Mouse (Mus musculus) liver (tissue): ENCODE measurements at regions not wholly inside any gene's neighbourhood (a gene's known extent, or its start where the extent isn't known, plus 50 kb on each side); places are given as distances from the start of the nearest gene placed in this dataset.

ENCODE experiments used
- DNase-seq: peaks from one replicate; pipeline ENCODE4 v3.0.0-alpha.2; 2020; ENCODE audit warnings: mixed read lengths

- DNase-seq: no peak
Observed at GRCm38 (mm10) chr9:46819808-46820207, 178.7 kb upstream of the Gm4791 start.

- DNase-seq: no peak
Observed at GRCm38 (mm10) chr9:46819376-46819775, 179.2 kb upstream of the Gm4791 start.

GRCm38 (mm10) chr9:46816126-46816525 lies 182.4 kb upstream of the Gm4791 start:
- no peak for DNase-seq

- DNase-seq: peak; percentile 52
Observed at GRCm38 (mm10) chr9:46814478-46815241, 183.9 kb upstream of the Gm4791 start.

- DNase-seq: no peak
Observed at GRCm38 (mm10) chr9:46810266-46810665, 188.3 kb upstream of the Gm4791 start.

- DNase-seq: no peak
Observed at GRCm38 (mm10) chr9:46795446-46795845, 203.1 kb upstream of the Gm4791 start.

- no peak for DNase-seq
Observed at GRCm38 (mm10) chr9:46789036-46789435, 209.5 kb upstream of the Gm4791 start.

GRCm38 (mm10) chr9:46788456-46788855 lies 210.1 kb upstream of the Gm4791 start:
- no peak for DNase-seq

GRCm38 (mm10) chr9:46784355-46784975 lies 214.1 kb upstream of the Gm4791 start:
- DNase-seq: no peak

GRCm38 (mm10) chr9:46783597-46784354 lies 214.8 kb upstream of the Gm4791 start:
- DNase-seq: no peak

GRCm38 (mm10) chr9:46781681-46782080 lies 216.9 kb upstream of the Gm4791 start:
- no peak for DNase-seq

GRCm38 (mm10) chr9:46778769-46779168 lies 219.8 kb upstream of the Gm4791 start:
- no peak for DNase-seq

GRCm38 (mm10) chr9:46774821-46775220 lies 223.7 kb upstream of the Gm4791 start:
- no peak for DNase-seq

- no peak for DNase-seq
Observed at GRCm38 (mm10) chr9:46760247-46760646, 238.3 kb upstream of the Gm4791 start.

- DNase-seq: no peak
Observed at GRCm38 (mm10) chr9:46757005-46757672, 241.4 kb upstream of the Gm4791 start.

- no peak for DNase-seq
Observed at GRCm38 (mm10) chr9:46751981-46752380, 246.6 kb upstream of the Gm4791 start.

- DNase-seq: no peak
Observed at GRCm38 (mm10) chr9:46749441-46749840, 249.1 kb upstream of the Gm4791 start.

- no peak for DNase-seq
Observed at GRCm38 (mm10) chr9:46746266-46746665, 252.3 kb upstream of the Gm4791 start.

GRCm38 (mm10) chr9:46740496-46740895 lies 258.0 kb upstream of the Gm4791 start:
- DNase-seq: no peak

GRCm38 (mm10) chr9:46739341-46739740 lies 259.2 kb upstream of the Gm4791 start:
- DNase-seq: no peak

GRCm38 (mm10) chr9:46738634-46739033 lies 259.9 kb upstream of the Gm4791 start:
- no peak for DNase-seq

- no peak for DNase-seq
Observed at GRCm38 (mm10) chr9:46738056-46738455, 260.5 kb upstream of the Gm4791 start.

GRCm38 (mm10) chr9:46737446-46737845 lies 261.1 kb upstream of the Gm4791 start:
- no peak for DNase-seq
